Mouse (Mus musculus) bone marrow macrophage, adult 2 months (primary cell): ENCODE measurements at regions not wholly inside any gene's neighbourhood (a gene's known extent, or its start where the extent isn't known, plus 50 kb on each side); places are given as distances from the start of the nearest gene placed in this dataset.

ENCODE experiments used
- CTCF ChIP-seq: IDR thresholded peaks from 2 replicates; pipeline ENCODE4 v1.5.1; 2012; ENCODE audit warnings: low read depth, mild to moderate bottlenecking, low read length, moderate library complexity
- POLR2A ChIP-seq: IDR thresholded peaks from 2 replicates; pipeline ENCODE4 v1.6.1; 2012; ENCODE audit warnings: mild to moderate bottlenecking, low read depth, low read length, borderline replicate concordance

DNA sequence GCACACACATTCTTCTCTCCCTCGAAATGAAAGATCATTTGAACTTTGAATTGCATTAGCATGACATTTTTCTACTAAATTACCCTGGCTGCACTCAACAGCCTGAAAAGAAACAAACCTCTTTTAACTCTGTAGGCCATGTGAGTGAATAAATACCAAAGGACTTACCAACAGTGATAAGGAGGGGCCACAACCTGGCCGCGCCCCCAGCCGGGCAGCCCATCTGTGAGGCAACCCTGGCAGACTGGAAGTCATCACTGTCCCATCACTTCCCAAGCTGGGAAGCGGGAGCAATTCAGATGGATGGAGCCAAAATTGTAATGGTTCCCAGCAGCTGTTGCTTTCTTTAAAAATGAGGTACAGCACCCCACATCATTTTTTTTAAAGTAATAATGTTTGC lies 149.5 kb downstream of the Gm9195 start:
- TF ChIP-seq POLR2A (no peak), CTCF (no peak)
